Mouse (Mus musculus): ENCODE data around the gene Coro1b. TPM values are rescaled to one million over a fixed set of nuclear protein-coding genes. Genes with fewer than 3 reads are reported as not detected.
"Not testable (repeated sequence)": the region's sequence is repeated elsewhere in the genome, so short reads cannot be mapped to it uniquely, and the experiment has no call there.

Gene Coro1b
- polyA plus RNA-seq, 1 experiment from 2014 or later, result 164 TPM

- H3K4me1 ChIP-seq (replicated peaks; ENCODE audit: insufficient read depth, low read length); H3K27me3 ChIP-seq (ENCODE audit: insufficient read depth, low read length); H3K4me2 ChIP-seq (ENCODE audit: low read length); H3K9me3 ChIP-seq (replicated peaks; ENCODE audit: low read length); H3K27ac ChIP-seq; H3K4me3 ChIP-seq (replicated peaks; ENCODE audit: low read depth, low read length); H3K9ac ChIP-seq (ENCODE audit: low read depth, low read length); DNase-seq (ENCODE audit: low spot score): not testable (repeated sequence)
- 0 out of 2 replicates have a peak, but pooled peaks have one; percentile 12 for ATAC-seq (replicated peaks; ENCODE audit: low FRiP score, low read depth)
- 22% methylated on average over 8 of the region's 8 CpGs for WGBS
- TF ChIP-seq CTCF (IDR thresholded peaks at IDR 0.05; ENCODE audit: low read depth), result peak; percentile 61
- H3K36me3 ChIP-seq (ENCODE audit: insufficient read depth, low read length), result peaks cover 15% of the 10 kb centered on the region; the same call in 1 of the 2 replicates
Observed at GRCm38 (mm10) chr19:4135963-4136345, 12.5 kb upstream of the Coro1b start.

- no peak overlapping the region for H3K4me2 ChIP-seq (ENCODE audit: low read length)
- H3K36me3 ChIP-seq (ENCODE audit: insufficient read depth, low read length), result peaks cover 10% of the 10 kb centered on the region; the same call in 1 of the 2 replicates
- TF ChIP-seq CTCF (IDR thresholded peaks at IDR 0.05; ENCODE audit: low read depth), result peak; percentile 22; the same call in 1 of the 2 replicates
- no peaks in the 10 kb centered on the region for H3K4me1 ChIP-seq (replicated peaks; ENCODE audit: insufficient read depth, low read length)
- WGBS, result 81% methylated on average over 5 of the region's 5 CpGs
- ATAC-seq (replicated peaks; ENCODE audit: low FRiP score, low read depth) (no peak), DNase-seq (ENCODE audit: low spot score) (no peak)
- H3K4me3 ChIP-seq (replicated peaks; ENCODE audit: low read depth, low read length), result no peak overlapping the region
- no peaks in the 10 kb centered on the region for H3K27me3 ChIP-seq (ENCODE audit: insufficient read depth, low read length)
- no peaks in the 10 kb centered on the region for H3K9me3 ChIP-seq (replicated peaks; ENCODE audit: low read length)
- H3K27ac ChIP-seq, result no peak overlapping the region
- no peak overlapping the region for H3K9ac ChIP-seq (ENCODE audit: low read depth, low read length)
Observed at GRCm38 (mm10) chr19:4136463-4136862, 12.0 kb upstream of the Coro1b start.

GRCm38 (mm10) chr19:4137913-4138312, 10.5 kb upstream of the Coro1b start:
- WGBS, result 74% methylated on average over 5 of the region's 5 CpGs
- Histone ChIP-seq H3K9me3 (replicated peaks; ENCODE audit: low read length) (no peaks in the 10 kb centered on the region), H3K4me3 (replicated peaks; ENCODE audit: low read depth, low read length) (no peak overlapping the region), H3K36me3 (ENCODE audit: insufficient read depth, low read length) (no peaks in the 10 kb centered on the region), H3K27me3 (ENCODE audit: insufficient read depth, low read length) (no peaks in the 10 kb centered on the region), H3K4me2 (ENCODE audit: low read length) (no peak overlapping the region), H3K4me1 (replicated peaks; ENCODE audit: insufficient read depth, low read length) (no peaks in the 10 kb centered on the region), H3K27ac (no peak overlapping the region), H3K9ac (ENCODE audit: low read depth, low read length) (no peak overlapping the region)
- no peak for TF ChIP-seq CTCF (IDR thresholded peaks at IDR 0.05; ENCODE audit: low read depth)
- no peak for DNase-seq (ENCODE audit: low spot score)
- ATAC-seq (replicated peaks; ENCODE audit: low FRiP score, low read depth), result no peak

- Histone ChIP-seq H3K36me3 (ENCODE audit: insufficient read depth, low read length) (no peaks in the 10 kb centered on the region), H3K4me2 (ENCODE audit: low read length) (no peak within 1 kb of the TSS), H3K4me3 (replicated peaks; ENCODE audit: low read depth, low read length) (no peak within 1 kb of the TSS), H3K27ac (no peak within 1 kb of the TSS), H3K9ac (ENCODE audit: low read depth, low read length) (0 out of 2 replicates have a peak within 1 kb of the TSS, but pooled peaks have one; percentile 8), H3K27me3 (ENCODE audit: insufficient read depth, low read length) (no peaks in the 10 kb centered on the region), H3K4me1 (replicated peaks; ENCODE audit: insufficient read depth, low read length) (no peaks in the 10 kb centered on the region), H3K9me3 (replicated peaks; ENCODE audit: low read length) (no peaks in the 10 kb centered on the region)
- TF ChIP-seq CTCF (IDR thresholded peaks at IDR 0.05; ENCODE audit: low read depth), result no peak
- DNase-seq (ENCODE audit: low spot score) (no peak), ATAC-seq (replicated peaks; ENCODE audit: low FRiP score, low read depth) (no peak)
- 81% methylated on average over 2 of the region's 2 CpGs for WGBS
Observed at GRCm38 (mm10) chr19:4139446-4139845, 9.0 kb upstream of the Coro1b start, which contains the start of gene Gpr152. Gene Gpr152 (plus strand): TSS chr19:4139787.

- DNase-seq (ENCODE audit: low spot score) (no peak), ATAC-seq (replicated peaks; ENCODE audit: low FRiP score, low read depth) (no peak)
- H3K4me1 ChIP-seq (replicated peaks; ENCODE audit: insufficient read depth, low read length), result no peaks in the 10 kb centered on the region
- no peak overlapping the region for H3K9ac ChIP-seq (ENCODE audit: low read depth, low read length)
- no peaks in the 10 kb centered on the region for H3K27me3 ChIP-seq (ENCODE audit: insufficient read depth, low read length)
- WGBS, result 61% methylated on average over 6 of the region's 6 CpGs
- no peak overlapping the region for H3K27ac ChIP-seq
- no peaks in the 10 kb centered on the region for H3K36me3 ChIP-seq (ENCODE audit: insufficient read depth, low read length)
- TF ChIP-seq CTCF (IDR thresholded peaks at IDR 0.05; ENCODE audit: low read depth), result no peak
- H3K4me3 ChIP-seq (replicated peaks; ENCODE audit: low read depth, low read length), result no peak overlapping the region
- H3K4me2 ChIP-seq (ENCODE audit: low read length), result no peak overlapping the region
- H3K9me3 ChIP-seq (replicated peaks; ENCODE audit: low read length), result no peaks in the 10 kb centered on the region
Observed at GRCm38 (mm10) chr19:4140147-4140546, 8.3 kb upstream of the Coro1b start.

- no peak overlapping the region for H3K27ac ChIP-seq
- WGBS, result 80% methylated on average over 18 of the region's 18 CpGs
- no peaks in the 10 kb centered on the region for H3K36me3 ChIP-seq (ENCODE audit: insufficient read depth, low read length)
- no peak overlapping the region for H3K9ac ChIP-seq (ENCODE audit: low read depth, low read length)
- no peaks in the 10 kb centered on the region for H3K27me3 ChIP-seq (ENCODE audit: insufficient read depth, low read length)
- no peak for TF ChIP-seq CTCF (IDR thresholded peaks at IDR 0.05; ENCODE audit: low read depth)
- 0 out of 2 replicates have a peak, but pooled peaks have one; percentile 19 for ATAC-seq (replicated peaks; ENCODE audit: low FRiP score, low read depth)
- no peaks in the 10 kb centered on the region for H3K9me3 ChIP-seq (replicated peaks; ENCODE audit: low read length)
- DNase-seq (ENCODE audit: low spot score), result no peak
- H3K4me3 ChIP-seq (replicated peaks; ENCODE audit: low read depth, low read length), result no peak overlapping the region
- H3K4me1 ChIP-seq (replicated peaks; ENCODE audit: insufficient read depth, low read length), result no peaks in the 10 kb centered on the region
- H3K4me2 ChIP-seq (ENCODE audit: low read length), result no peak overlapping the region
Observed at GRCm38 (mm10) chr19:4142416-4143173, 5.8 kb upstream of the Coro1b start.
